Mouse (Mus musculus) MEL (cell line): ENCODE measurements around the gene Sart3. TPM values are rescaled to one million over a fixed set of nuclear protein-coding genes. Genes with fewer than 3 reads are reported as not detected.

ENCODE experiments used
- DNase-seq: peaks from one replicate; pipeline ENCODE4 v3.0.0; 2011; ENCODE audit warnings: low read depth, low spot score
- H3K27ac ChIP-seq: 2 replicates; pipeline ENCODE4 v1.5.1; 2012; ENCODE audit warnings: low read depth, mild to moderate bottlenecking, control low read depth, low read length, moderate library complexity; ENCODE audit not compliant: control insufficient read depth
- H3K27me3 ChIP-seq, 2 experiments: fragments of 150-350 bp in 1 of 2; sonication (generic) in 1 of 2; 2 replicates each; pipeline ENCODE4 v1.6.1; 2012; ENCODE audit warnings: low read length in 2 of 2, mild to moderate bottlenecking in 2 of 2, improper control_type of control experiment in 1 of 2, moderate library complexity in 1 of 2; ENCODE audit not compliant: insufficient read depth in 2 of 2, control insufficient read depth in 1 of 2
- H3K36me3 ChIP-seq, 2 experiments: 2 replicates each; pipeline ENCODE4 v1.6.1; 2012 to 2014; ENCODE audit warnings: low read length in 2 of 2, improper control_type of control experiment in 1 of 2, inconsistent platforms in 1 of 2, mild to moderate bottlenecking in 1 of 2; ENCODE audit not compliant: insufficient read depth in 2 of 2, control insufficient read depth in 1 of 2
- H3K4me1 ChIP-seq, 2 experiments: fragments of 150-350 bp in 1 of 2; sonication (generic) in 1 of 2; 2 replicates each; pipeline ENCODE4 v1.6.1; 2012; ENCODE audit warnings: low read length in 2 of 2, improper control_type of control experiment in 1 of 2, mild to moderate bottlenecking in 1 of 2; ENCODE audit not compliant: insufficient read depth in 2 of 2, control insufficient read depth in 1 of 2
- H3K4me3 ChIP-seq, 2 experiments: fragments of 150-350 bp in 1 of 2; sonication (generic) in 1 of 2; 2 replicates each; pipeline ENCODE4 v1.5.1; 2012; ENCODE audit warnings: low read depth in 2 of 2, low read length in 2 of 2, mild to moderate bottlenecking in 2 of 2, moderate library complexity in 2 of 2, control low read depth in 1 of 2, improper control_type of control experiment in 1 of 2; ENCODE audit not compliant: control insufficient read depth in 1 of 2, insufficient read depth in 1 of 2
- H3K79me2 ChIP-seq: 2 replicates; pipeline ENCODE4 v1.6.1; 2012; ENCODE audit warnings: mild to moderate bottlenecking, low read length, moderate library complexity; ENCODE audit not compliant: control insufficient read depth, poor library complexity, insufficient read depth
- H3K9ac ChIP-seq: 2 replicates; pipeline ENCODE4 v1.6.1; 2012; ENCODE audit warnings: low read depth, mild to moderate bottlenecking, control low read depth, low read length, moderate library complexity; ENCODE audit not compliant: control insufficient read depth, poor library complexity, severe bottlenecking
- H3K9me3 ChIP-seq: fragments of 150-350 bp; sonication (generic); replicated peaks from 2 replicates; pipeline ENCODE4 v1.6.1; 2012; ENCODE audit warnings: mild to moderate bottlenecking, low read length, improper control_type of control experiment, moderate library complexity; ENCODE audit not compliant: insufficient read depth
- BHLHE40 ChIP-seq: IDR thresholded peaks from 2 replicates; pipeline ENCODE4 v1.6.1; 2012; ENCODE audit warnings: low read depth, mild to moderate bottlenecking, inconsistent platforms, low read length, improper control_type of control experiment, borderline replicate concordance
- CHD1 ChIP-seq: IDR thresholded peaks from 2 replicates; pipeline ENCODE4 v1.6.1; 2012; ENCODE audit warnings: low read depth, mild to moderate bottlenecking, inconsistent platforms, low read length, improper control_type of control experiment
- CHD2 ChIP-seq: IDR thresholded peaks from 2 replicates; pipeline ENCODE4 v1.6.1; 2011; ENCODE audit warnings: low read length, improper control_type of control experiment
- CTCF ChIP-seq, 3 experiments: IDR thresholded peaks in 2 of 3; conservative IDR thresholded peaks in 1 of 3; 2 replicates each; pipeline ENCODE4 v1.5.1; 2011 to 2012; ENCODE audit warnings: low read length in 3 of 3, low read depth in 2 of 3, mild to moderate bottlenecking in 2 of 3, improper control_type of control experiment in 1 of 3, inconsistent platforms in 1 of 3, mixed read lengths in 1 of 3, moderate library complexity in 1 of 3; ENCODE audit not compliant: control insufficient read depth in 1 of 3, insufficient read depth in 1 of 3, poor library complexity in 1 of 3, severe bottlenecking in 1 of 3
- ELF1 ChIP-seq: IDR thresholded peaks from 2 replicates; pipeline ENCODE4 v1.6.1; 2014; ENCODE audit warnings: low read depth, mild to moderate bottlenecking, inconsistent platforms, low read length, improper control_type of control experiment, moderate library complexity
- KAT2A ChIP-seq: conservative IDR thresholded peaks from 2 replicates; pipeline ENCODE4 v1.6.1; 2012; ENCODE audit warnings: low read depth, low read length, improper control_type of control experiment, inconsistent platforms
- MAFK ChIP-seq: IDR thresholded peaks from 2 replicates; pipeline ENCODE4 v1.6.1; 2011; ENCODE audit warnings: low read depth, mild to moderate bottlenecking, low read length, improper control_type of control experiment, borderline replicate concordance
- MAZ ChIP-seq: IDR thresholded peaks from 2 replicates; pipeline ENCODE4 v1.6.1; 2012; ENCODE audit warnings: low read depth, mild to moderate bottlenecking, inconsistent platforms, low read length, improper control_type of control experiment
- MEF2A ChIP-seq: IDR thresholded peaks from 2 replicates; pipeline ENCODE4 v1.6.1; 2014; ENCODE audit warnings: low read depth, mild to moderate bottlenecking, inconsistent platforms, low read length, improper control_type of control experiment; ENCODE audit not compliant: poor library complexity, insufficient replicate concordance, severe bottlenecking; ENCODE audit errors: extremely low read depth
- MXI1 ChIP-seq: IDR thresholded peaks from 2 replicates; pipeline ENCODE4 v1.6.1; 2011; ENCODE audit warnings: mild to moderate bottlenecking, low read depth, low read length, improper control_type of control experiment
- MYB ChIP-seq: IDR thresholded peaks from 2 replicates; pipeline ENCODE4 v1.6.1; 2011; ENCODE audit warnings: mild to moderate bottlenecking, low read depth, low read length, improper control_type of control experiment
- MYC ChIP-seq: IDR thresholded peaks from 2 replicates; pipeline ENCODE4 v1.6.1; 2011; ENCODE audit warnings: low read depth, mild to moderate bottlenecking, low read length, improper control_type of control experiment, moderate library complexity
- NELFE ChIP-seq: IDR thresholded peaks from 2 replicates; pipeline ENCODE4 v1.6.1; 2011; ENCODE audit warnings: low read depth, low read length, improper control_type of control experiment
- POLR2AphosphoS5 ChIP-seq: IDR thresholded peaks from 2 replicates; pipeline ENCODE4 v1.6.1; 2012; ENCODE audit warnings: low read depth, borderline replicate concordance, mild to moderate bottlenecking, inconsistent platforms, low read length, moderate library complexity, mixed read lengths
- RAD21 ChIP-seq: IDR thresholded peaks from 2 replicates; pipeline ENCODE4 v1.6.1; 2011; ENCODE audit warnings: mild to moderate bottlenecking, low read depth, low read length, improper control_type of control experiment
- RCOR1 ChIP-seq: IDR thresholded peaks from 2 replicates; pipeline ENCODE4 v1.6.1; 2012; ENCODE audit warnings: low read depth, mild to moderate bottlenecking, inconsistent platforms, low read length, improper control_type of control experiment
- SIN3A ChIP-seq: IDR thresholded peaks from 2 replicates; pipeline ENCODE4 v1.6.1; 2012; ENCODE audit warnings: low read length, improper control_type of control experiment, inconsistent platforms
- SMC3 ChIP-seq: IDR thresholded peaks from 2 replicates; pipeline ENCODE4 v1.6.1; 2011; ENCODE audit warnings: low read depth, low read length, improper control_type of control experiment
- TCF12 ChIP-seq: IDR thresholded peaks from 2 replicates; pipeline ENCODE4 v1.6.1; 2014; ENCODE audit warnings: low read depth, mild to moderate bottlenecking, inconsistent platforms, low read length, improper control_type of control experiment, moderate library complexity
- USF1 ChIP-seq: IDR thresholded peaks from 2 replicates; pipeline ENCODE4 v1.6.1; 2014; ENCODE audit warnings: low read depth, mild to moderate bottlenecking, inconsistent platforms, low read length, improper control_type of control experiment, moderate library complexity
- USF2 ChIP-seq, 2 experiments: IDR thresholded peaks; 2 replicates each; pipeline ENCODE4 v1.6.1; 2011 to 2012; ENCODE audit warnings: improper control_type of control experiment in 2 of 2, low read length in 2 of 2, borderline replicate concordance in 1 of 2, inconsistent platforms in 1 of 2, low read depth in 1 of 2, mild to moderate bottlenecking in 1 of 2; ENCODE audit not compliant: insufficient read depth in 1 of 2
- ZC3H11A ChIP-seq: IDR thresholded peaks from 2 replicates; pipeline ENCODE4 v1.6.1; 2012; ENCODE audit warnings: low read depth, mild to moderate bottlenecking, inconsistent platforms, low read length, improper control_type of control experiment
- polyA plus RNA-seq, 2 experiments: library from polyadenylated mRNA; stranded (reverse) in 1 of 2; unstranded in 1 of 2; fragments of >175 nt in 1 of 2; fragments of >200 nt in 1 of 2; gene quantifications; 2 replicates each; pipeline versions ENCODE4 v1.2.1 to v1.2.4; 2012; ENCODE audit warnings: low replicate concordance in 2 of 2, low read depth in 1 of 2; ENCODE audit not compliant: insufficient read length in 2 of 2, insufficient read depth in 1 of 2, missing spikeins in 1 of 2
- total RNA-seq: library from RNA; depleted of rRNA; stranded (reverse); fragments of 300-350 nt; gene quantifications from 2 replicates; pipeline ENCODE4 v1.2.3, GENCODE M21; 2012

Sart3 gene
- total and polyA plus RNA-seq, 3 experiments = 41.4 to 74.4 TPM; not detected in 1

DNA sequence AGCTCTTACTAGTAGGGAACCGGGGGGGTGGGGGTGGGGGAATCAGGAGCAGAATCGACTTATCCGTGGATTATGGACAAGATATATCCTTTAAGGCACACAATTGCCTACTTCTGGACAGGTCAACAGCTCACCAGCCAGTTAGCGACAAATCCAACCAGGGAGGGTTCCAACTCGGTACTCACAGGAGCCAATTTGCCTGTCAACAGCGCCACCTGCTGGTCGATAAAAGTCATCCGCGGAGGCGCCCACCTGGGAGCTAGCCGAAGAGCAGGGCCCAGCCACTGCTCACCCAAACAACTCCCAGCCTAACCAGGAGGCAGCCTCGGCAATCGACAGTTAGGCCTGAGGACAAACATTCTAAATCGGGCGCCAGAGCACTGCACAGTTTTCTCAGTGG lies 47.9 kb downstream of the Sart3 start, which contains the start of gene 1700069L16Rik:
1700069L16Rik (minus strand) TSS at position 327 of the 400 bp plus-strand sequence.
- Histone ChIP-seq H3K9me3 (no peaks in the 10 kb centered on the region), H3K27ac (no peak within 1 kb of the TSS), H3K4me3 (no peak within 1 kb of the TSS), H3K4me1 (no peaks in the 10 kb centered on the region), H3K27me3 (no peaks in the 10 kb centered on the region), H3K9ac (no peak within 1 kb of the TSS), H3K36me3 (no peaks in the 10 kb centered on the region), H3K79me2 (no peaks in the 10 kb centered on the region)
- TF ChIP-seq USF1 (no peak), KAT2A (no peak), CTCF (IDR thresholded peaks at IDR 0.05 in 2 of 3, conservative IDR thresholded peaks at IDR 0.05 in 1 of 3; ENCODE audit: control insufficient read depth in 1 of 3, insufficient read depth in 1 of 3, low read depth in 2 of 3, low read length in 3 of 3, poor library complexity in 1 of 3, severe bottlenecking in 1 of 3) (peak; percentile 61 to 90 (median 71)), SIN3A (no peak), MXI1 (no peak), ZC3H11A (peak; percentile 38; the same call in 1 of the 2 replicates), NELFE (no peak), SMC3 (peak; percentile 60), POLR2AphosphoS5 (no peak), MAZ (no peak), BHLHE40 (no peak), MYB (no peak), RAD21 (peak; percentile 73), CHD1 (no peak), MAFK (no peak)
- peak; percentile 50 for DNase-seq

GRCm38 (mm10) chr5:113723567-113724237 lies 48.6 kb downstream of the Sart3 start:
- H3K36me3 ChIP-seq = no peaks in the 10 kb centered on the region
- no peak overlapping the region for H3K4me3 ChIP-seq
- no peak overlapping the region for H3K27ac ChIP-seq
- no peak overlapping the region for H3K9ac ChIP-seq
- H3K9me3 ChIP-seq = no peaks in the 10 kb centered on the region
- no peaks in the 10 kb centered on the region for H3K4me1 ChIP-seq
- DNase-seq = no peak
- no peaks in the 10 kb centered on the region for H3K27me3 ChIP-seq
- TF ChIP-seq CHD1 (no peak), USF2 (IDR thresholded peaks at IDR 0.05; ENCODE audit: borderline replicate concordance in 1 of 2, insufficient read depth in 1 of 2, low read depth in 1 of 2, low read length in 2 of 2) (no peak), ELF1 (no peak), MYC (no peak), CHD2 (no peak), MAFK (no peak), RCOR1 (no peak), POLR2AphosphoS5 (no peak), BHLHE40 (no peak), TCF12 (no peak), MEF2A (no peak)
- H3K79me2 ChIP-seq = no peaks in the 10 kb centered on the region
